Mouse (Mus musculus) stomach, postnatal 0 days (tissue): ENCODE measurements around the gene Jak1.

Source experiments
- CTCF ChIP-seq: IDR thresholded peaks from 2 replicates; pipeline ENCODE4 v1.5.1; 2016; ENCODE audit warnings: antibody characterized with exemption, low read depth, mild to moderate bottlenecking, moderate library complexity
- EP300 ChIP-seq: optimal IDR thresholded peaks from 2 replicates; pipeline ENCODE3; 2016; ENCODE audit warnings: antibody characterized with exemption

- TF ChIP-seq CTCF (no peak), EP300 (no peak)
These were observed 39.1 kb downstream of the Jak1 start for GRCm38 (mm10) chr4:101225984-101226383.
